Mouse (Mus musculus): Measurements from ENCODE around the gene Zfp428. TPM values are rescaled to one million over a fixed set of nuclear protein-coding genes. Genes with fewer than 3 reads are reported as not detected.

Gene Zfp428
- polyA plus RNA-seq, 2 experiments, result 2.3 to 4.0 TPM

DNA sequence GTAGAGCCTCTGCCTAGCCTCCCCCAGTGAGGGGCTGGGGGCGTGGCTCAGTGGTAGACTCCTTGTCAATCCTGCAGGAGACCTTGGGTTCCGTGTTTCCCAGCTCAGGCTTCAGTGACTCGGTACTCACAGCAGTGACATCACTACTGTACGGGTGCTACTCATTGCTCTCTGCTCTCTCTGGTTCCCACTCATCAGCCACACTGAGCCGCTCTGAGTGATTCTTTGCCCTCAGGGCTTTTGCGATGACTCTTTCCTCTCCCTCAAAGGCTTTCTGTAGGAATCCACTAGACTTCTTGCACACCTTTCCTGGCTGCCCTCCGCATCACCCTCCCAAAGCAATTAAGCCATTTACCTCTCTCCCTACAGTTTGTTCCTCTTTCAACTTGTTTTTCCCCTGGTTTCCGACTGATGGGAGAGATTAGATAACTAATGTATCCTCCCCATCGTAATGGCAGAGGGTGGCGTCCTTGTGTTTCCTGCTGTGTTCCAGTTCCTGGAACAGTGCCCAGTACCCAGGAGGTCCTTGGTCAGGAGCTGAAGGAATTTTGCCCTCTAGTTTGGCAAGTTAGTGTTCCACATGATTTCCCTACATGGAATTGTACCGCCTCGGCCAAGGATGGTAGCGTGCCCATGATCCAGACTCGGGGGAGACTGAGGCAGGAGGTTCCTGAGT lies 45.3 kb upstream of the Zfp428 start:
- no peaks in the 10 kb centered on the region for H3K36me3 ChIP-seq (replicated peaks; ENCODE audit: control insufficient read depth, insufficient read depth, low read depth)
- H3K9me3 ChIP-seq (ENCODE audit: control insufficient read depth, low read length), result no peaks in the 10 kb centered on the region
- WGBS (ENCODE audit: insufficient replicate concordance), result 20% methylated on average over 14 of the region's 14 CpGs
- no peak overlapping the region for H3K27ac ChIP-seq
- DNase-seq (ENCODE audit: low read depth in 3 of 3, low spot score in 3 of 3) (no peak), ATAC-seq (ENCODE audit: insufficient read depth) (no peak)
- H3K9ac ChIP-seq (replicated peaks), result no peak overlapping the region
- TF ChIP-seq EP300 (IDR thresholded peaks at IDR 0.05; ENCODE audit: low read depth) (no peak), CTCF (IDR thresholded peaks at IDR 0.05; ENCODE audit: low read depth) (no peak)
- no peak overlapping the region for H3K4me3 ChIP-seq (ENCODE audit: insufficient read depth in 1 of 2, low read depth in 2 of 2, low read length in 2 of 2)
- H3K4me2 ChIP-seq (ENCODE audit: low read depth), result no peak overlapping the region
- H3K4me1 ChIP-seq (replicated peaks; ENCODE audit: control insufficient read depth in 2 of 2, insufficient read depth in 2 of 2, low read length in 1 of 2), result peaks cover 0 to 4% of the 10 kb centered on the region in 2 experiments; a peak in 2 of 4 replicates
- no peaks in the 10 kb centered on the region for H3K27me3 ChIP-seq (ENCODE audit: control insufficient read depth, insufficient read depth, low read length)

DNA sequence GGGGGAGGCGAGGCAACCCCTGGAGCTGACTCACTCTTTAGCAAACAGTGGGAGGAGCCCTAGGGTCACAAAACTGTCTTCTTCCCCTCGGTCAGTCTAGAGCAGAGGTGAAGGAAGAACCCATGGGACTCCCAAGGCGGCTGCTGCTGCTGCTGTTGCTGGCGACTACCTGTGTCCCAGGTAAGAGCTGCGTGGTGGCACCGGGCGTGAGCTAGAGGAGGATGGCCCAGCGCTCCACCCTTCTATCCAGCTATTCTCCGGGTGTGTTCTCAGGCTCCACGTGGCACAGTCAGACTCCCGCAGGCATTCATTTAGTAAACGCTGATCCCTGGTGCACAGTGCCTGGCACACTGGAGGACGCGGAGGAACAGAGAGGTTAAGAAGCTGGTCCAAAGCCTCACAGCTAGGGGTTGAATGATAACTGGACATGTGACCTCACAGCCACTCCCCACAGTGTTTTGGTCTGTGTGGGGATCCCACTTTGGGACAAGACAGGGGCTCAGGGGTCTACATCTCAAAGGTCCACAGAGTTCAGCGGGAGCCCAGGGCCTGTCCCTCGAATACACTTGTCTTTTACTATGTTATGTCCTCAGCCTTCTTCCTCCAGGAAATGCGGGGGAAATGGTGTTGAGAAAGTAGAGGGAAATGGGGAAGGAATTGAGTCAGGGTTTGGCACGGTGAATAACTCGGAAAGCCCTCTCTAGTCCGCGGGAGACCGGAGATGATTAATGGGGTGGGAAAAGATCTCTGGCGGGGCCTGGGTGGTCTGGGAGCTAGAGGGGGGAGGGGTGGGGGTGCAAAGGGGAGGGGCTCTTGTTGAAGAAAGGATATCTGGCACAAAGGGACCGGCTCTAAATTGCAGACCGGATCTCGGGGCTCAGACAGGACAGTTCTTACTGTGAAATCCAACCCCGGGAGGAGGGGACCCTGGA lies 44.2 kb upstream of the Zfp428 start, which contains the start of gene Plaur:
TSS of gene Plaur (plus strand) at position 97 of the 932 bp plus-strand sequence.
- H3K4me1 ChIP-seq (replicated peaks; ENCODE audit: control insufficient read depth in 2 of 2, insufficient read depth in 2 of 2, low read length in 1 of 2), result peaks cover 0 to 4% of the 10 kb centered on the region in 2 experiments; a peak in 2 of 4 replicates
- 2% methylated on average over 27 of the region's 27 CpGs for WGBS (ENCODE audit: insufficient replicate concordance)
- ATAC-seq (ENCODE audit: insufficient read depth), result peak; percentile 48
- TF ChIP-seq EP300 (IDR thresholded peaks at IDR 0.05; ENCODE audit: low read depth) (no peak), CTCF (IDR thresholded peaks at IDR 0.05; ENCODE audit: low read depth) (no peak)
- peak within 1 kb of the TSS; percentile 1 for H3K4me2 ChIP-seq (ENCODE audit: low read depth)
- H3K9ac ChIP-seq (replicated peaks), result no peak within 1 kb of the TSS
- H3K36me3 ChIP-seq (replicated peaks; ENCODE audit: control insufficient read depth, insufficient read depth, low read depth), result no peaks in the 10 kb centered on the region
- H3K27me3 ChIP-seq (ENCODE audit: control insufficient read depth, insufficient read depth, low read length), result no peaks in the 10 kb centered on the region
- DNase-seq (ENCODE audit: low read depth in 3 of 3, low spot score in 3 of 3), result no peak
- no peaks in the 10 kb centered on the region for H3K9me3 ChIP-seq (ENCODE audit: control insufficient read depth, low read length)
- peak within 1 kb of the TSS; percentile 13 to 33; a peak in 3 of 4 replicates for H3K4me3 ChIP-seq (ENCODE audit: insufficient read depth in 1 of 2, low read depth in 2 of 2, low read length in 2 of 2)
- no peak within 1 kb of the TSS for H3K27ac ChIP-seq

DNA sequence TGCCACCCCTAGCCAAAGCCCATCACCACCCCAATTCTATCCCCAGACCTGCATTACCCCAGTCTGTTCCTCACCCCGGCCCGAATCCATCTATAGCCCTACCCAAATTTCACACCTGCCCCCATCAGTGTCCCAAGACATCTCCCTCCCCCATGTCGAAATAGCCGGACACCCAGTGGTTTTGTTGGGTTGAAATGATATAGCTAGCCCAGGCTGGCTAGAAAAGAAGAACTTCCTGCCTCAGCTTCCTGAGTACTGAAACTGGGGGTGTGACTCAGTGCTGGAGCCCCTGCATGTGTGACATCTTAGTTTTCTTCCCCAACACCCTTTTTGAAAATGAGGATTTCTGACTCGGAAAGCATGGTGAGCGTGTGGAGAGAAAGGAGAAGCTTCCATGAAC lies 40.0 kb upstream of the Zfp428 start:
- H3K27me3 ChIP-seq (ENCODE audit: control insufficient read depth, insufficient read depth, low read length), result no peaks in the 10 kb centered on the region
- no peak overlapping the region for H3K9ac ChIP-seq (replicated peaks)
- no peaks in the 10 kb centered on the region for H3K36me3 ChIP-seq (replicated peaks; ENCODE audit: control insufficient read depth, insufficient read depth, low read depth)
- H3K4me2 ChIP-seq (ENCODE audit: low read depth), result no peak overlapping the region
- no peak overlapping the region for H3K4me3 ChIP-seq (ENCODE audit: insufficient read depth in 1 of 2, low read depth in 2 of 2, low read length in 2 of 2)
- no peaks in the 10 kb centered on the region; the same call in 1 of the 2 replicates for H3K9me3 ChIP-seq (ENCODE audit: control insufficient read depth, low read length)
- H3K4me1 ChIP-seq (replicated peaks; ENCODE audit: control insufficient read depth in 2 of 2, insufficient read depth in 2 of 2, low read length in 1 of 2), result peaks cover 0 to under 1% of the 10 kb centered on the region in 2 experiments; a peak in 2 of 4 replicates
- 55% methylated on average over 6 of the region's 6 CpGs for WGBS (ENCODE audit: insufficient replicate concordance)
- H3K27ac ChIP-seq, result no peak overlapping the region
- ATAC-seq (ENCODE audit: insufficient read depth) (no peak), DNase-seq (ENCODE audit: low read depth in 3 of 3, low spot score in 3 of 3) (no peak)
- TF ChIP-seq EP300 (IDR thresholded peaks at IDR 0.05; ENCODE audit: low read depth) (no peak), CTCF (IDR thresholded peaks at IDR 0.05; ENCODE audit: low read depth) (no peak)

DNA sequence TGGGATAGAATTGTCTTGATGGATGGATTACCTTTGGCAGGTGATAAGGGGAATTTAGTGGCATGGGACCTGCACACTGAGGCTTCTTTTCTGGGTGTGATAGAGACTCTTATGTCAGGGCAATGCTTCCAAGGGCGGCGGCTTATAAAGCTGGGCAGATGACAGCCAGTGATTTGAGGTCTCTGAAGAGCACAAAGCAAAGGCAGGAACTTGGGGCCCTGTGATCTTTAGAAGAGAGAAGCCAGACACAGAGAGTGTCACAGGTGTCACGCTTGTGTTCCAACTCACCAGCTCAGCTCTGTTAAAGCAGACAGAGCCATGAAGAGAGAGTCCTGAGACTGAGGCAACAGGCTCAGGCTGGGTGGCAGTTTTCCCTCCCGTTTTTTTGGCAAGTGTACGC lies 38.9 kb upstream of the Zfp428 start:
- no peak for TF ChIP-seq EP300 (IDR thresholded peaks at IDR 0.05; ENCODE audit: low read depth)
- no peak for TF ChIP-seq CTCF (IDR thresholded peaks at IDR 0.05; ENCODE audit: low read depth)
- Histone ChIP-seq H3K4me3 (ENCODE audit: insufficient read depth in 1 of 2, low read depth in 2 of 2, low read length in 2 of 2) (no peak overlapping the region), H3K4me1 (replicated peaks; ENCODE audit: control insufficient read depth in 2 of 2, insufficient read depth in 2 of 2, low read length in 1 of 2) (no peaks in the 10 kb centered on the region), H3K4me2 (ENCODE audit: low read depth) (no peak overlapping the region), H3K27ac (no peak overlapping the region), H3K9me3 (ENCODE audit: control insufficient read depth, low read length) (no peaks in the 10 kb centered on the region; the same call in 1 of the 2 replicates), H3K27me3 (ENCODE audit: control insufficient read depth, insufficient read depth, low read length) (no peaks in the 10 kb centered on the region), H3K9ac (replicated peaks) (no peak overlapping the region), H3K36me3 (replicated peaks; ENCODE audit: control insufficient read depth, insufficient read depth, low read depth) (no peaks in the 10 kb centered on the region)
- DNase-seq (ENCODE audit: low read depth in 3 of 3, low spot score in 3 of 3) (no peak), ATAC-seq (ENCODE audit: insufficient read depth) (no peak)
- 64% methylated on average over 5 of the region's 5 CpGs for WGBS (ENCODE audit: insufficient replicate concordance)

DNA sequence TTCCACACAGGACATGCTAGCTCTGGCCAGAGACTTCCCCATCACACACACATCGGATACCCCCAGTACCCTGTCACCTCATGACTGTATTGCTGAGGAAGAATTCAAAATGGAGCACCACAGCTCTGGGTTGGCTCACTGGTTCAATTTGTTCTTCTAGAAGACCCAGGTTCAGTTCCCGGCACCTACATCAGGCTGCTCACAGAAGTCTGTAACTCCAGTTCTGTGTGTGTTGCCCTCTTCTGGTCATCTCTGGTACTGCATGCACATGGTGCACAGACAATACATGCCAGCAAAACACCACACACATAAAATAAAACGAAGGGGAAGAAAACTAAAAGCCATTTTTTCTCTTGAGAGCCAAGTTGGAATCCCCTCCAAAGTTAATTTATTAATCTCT lies 37.7 kb upstream of the Zfp428 start:
- H3K4me2 ChIP-seq (ENCODE audit: low read depth), result no peak overlapping the region
- H3K9ac ChIP-seq (replicated peaks), result no peak overlapping the region
- TF ChIP-seq EP300 (IDR thresholded peaks at IDR 0.05; ENCODE audit: low read depth), result no peak
- TF ChIP-seq CTCF (IDR thresholded peaks at IDR 0.05; ENCODE audit: low read depth), result peak; percentile 76
- DNase-seq (ENCODE audit: low read depth in 3 of 3, low spot score in 3 of 3) (no peak), ATAC-seq (ENCODE audit: insufficient read depth) (no peak)
- H3K9me3 ChIP-seq (ENCODE audit: control insufficient read depth, low read length), result no peaks in the 10 kb centered on the region; the same call in 1 of the 2 replicates
- no peaks in the 10 kb centered on the region for H3K4me1 ChIP-seq (replicated peaks; ENCODE audit: control insufficient read depth in 2 of 2, insufficient read depth in 2 of 2, low read length in 1 of 2)
- no peaks in the 10 kb centered on the region for H3K36me3 ChIP-seq (replicated peaks; ENCODE audit: control insufficient read depth, insufficient read depth, low read depth)
- no peak overlapping the region for H3K27ac ChIP-seq
- H3K4me3 ChIP-seq (ENCODE audit: insufficient read depth in 1 of 2, low read depth in 2 of 2, low read length in 2 of 2), result no peak overlapping the region
- H3K27me3 ChIP-seq (ENCODE audit: control insufficient read depth, insufficient read depth, low read length), result no peaks in the 10 kb centered on the region
- 69% methylated on average over 3 of the region's 3 CpGs for WGBS (ENCODE audit: insufficient replicate concordance)
